Mouse (Mus musculus): ENCODE data around the gene Hsd3b7. TPM values are rescaled to one million over a fixed set of nuclear protein-coding genes. Genes with fewer than 3 reads are reported as not detected.
"Not testable (repeated sequence)": the region's sequence is repeated elsewhere in the genome, so short reads cannot be mapped to it uniquely, and the experiment has no call there.

The Hsd3b7 gene
- polyA plus RNA-seq, 1 experiment from 2014 or later, result 10.3 TPM

GRCm38 (mm10) chr7:127820836-127821509 is 20.6 kb downstream of the Hsd3b7 start:
- ATAC-seq, result no peak
- Histone ChIP-seq H3K4me2 (ENCODE audit: low read length) (no peak overlapping the region), H3K9ac (ENCODE audit: low read depth, low read length) (no peak overlapping the region), H3K4me3 (ENCODE audit: low read depth, low read length) (no peak overlapping the region), H3K4me1 (ENCODE audit: control insufficient read depth, insufficient read depth, low read length) (peaks cover 26% of the 10 kb centered on the region), H3K9me3 (replicated peaks; ENCODE audit: control insufficient read depth, low read length, poor library complexity, severe bottlenecking) (no peaks in the 10 kb centered on the region), H3K36me3 (ENCODE audit: control insufficient read depth, insufficient read depth, low read length) (no peaks in the 10 kb centered on the region), H3K27ac (ENCODE audit: low read length) (no peak overlapping the region), H3K27me3 (ENCODE audit: control insufficient read depth, insufficient read depth, low read depth, low read length) (no peaks in the 10 kb centered on the region)
- 79% methylated on average over 12 of the region's 13 CpGs for WGBS

- Histone ChIP-seq H3K27ac (ENCODE audit: low read length) (no peak overlapping the region), H3K4me2 (ENCODE audit: low read length) (peak overlapping the region; percentile 89; the same call in 1 of the 2 replicates), H3K36me3 (ENCODE audit: control insufficient read depth, insufficient read depth, low read length) (no peaks in the 10 kb centered on the region), H3K9me3 (replicated peaks; ENCODE audit: control insufficient read depth, low read length, poor library complexity, severe bottlenecking) (no peaks in the 10 kb centered on the region), H3K4me3 (ENCODE audit: low read depth, low read length) (no peak overlapping the region), H3K9ac (ENCODE audit: low read depth, low read length) (no peak overlapping the region), H3K27me3 (ENCODE audit: control insufficient read depth, insufficient read depth, low read depth, low read length) (no peaks in the 10 kb centered on the region), H3K4me1 (ENCODE audit: control insufficient read depth, insufficient read depth, low read length) (peaks cover 26% of the 10 kb centered on the region)
- WGBS, result 90% methylated on average over 3 of the region's 3 CpGs
- ATAC-seq, result no peak
Measured at GRCm38 (mm10) chr7:127822494-127822893, 22.1 kb downstream of the Hsd3b7 start.

- H3K4me3 ChIP-seq (ENCODE audit: low read depth, low read length), result peak overlapping the region; percentile 85
- H3K36me3 ChIP-seq (ENCODE audit: control insufficient read depth, insufficient read depth, low read length), result no peaks in the 10 kb centered on the region
- peak overlapping the region; percentile 98 for H3K9ac ChIP-seq (ENCODE audit: low read depth, low read length)
- ATAC-seq, result peak; percentile 33
- H3K27me3 ChIP-seq (ENCODE audit: control insufficient read depth, insufficient read depth, low read depth, low read length), result no peaks in the 10 kb centered on the region
- 53% methylated on average over 11 of the region's 11 CpGs for whole genome bisulfite sequencing
- H3K27ac ChIP-seq (ENCODE audit: low read length), result peak overlapping the region; percentile 91
- no peaks in the 10 kb centered on the region for H3K9me3 ChIP-seq (replicated peaks; ENCODE audit: control insufficient read depth, low read length, poor library complexity, severe bottlenecking)
- peak overlapping the region; percentile 89 for H3K4me2 ChIP-seq (ENCODE audit: low read length)
- peaks cover 26% of the 10 kb centered on the region for H3K4me1 ChIP-seq (ENCODE audit: control insufficient read depth, insufficient read depth, low read length)
Measured at GRCm38 (mm10) chr7:127823236-127824171, 23.1 kb downstream of the Hsd3b7 start.

- peak within 1 kb of the TSS; percentile 85 for H3K4me3 ChIP-seq (ENCODE audit: low read depth, low read length)
- peaks cover 26% of the 10 kb centered on the region for H3K4me1 ChIP-seq (ENCODE audit: control insufficient read depth, insufficient read depth, low read length)
- 3% methylated on average over 32 of the region's 38 CpGs for WGBS
- ATAC-seq, result peak; percentile 91
- no peaks in the 10 kb centered on the region for H3K27me3 ChIP-seq (ENCODE audit: control insufficient read depth, insufficient read depth, low read depth, low read length)
- no peaks in the 10 kb centered on the region for H3K9me3 ChIP-seq (replicated peaks; ENCODE audit: control insufficient read depth, low read length, poor library complexity, severe bottlenecking)
- H3K27ac ChIP-seq (ENCODE audit: low read length), result peak within 1 kb of the TSS; percentile 91
- H3K9ac ChIP-seq (ENCODE audit: low read depth, low read length), result peak within 1 kb of the TSS; percentile 98
- H3K4me2 ChIP-seq (ENCODE audit: low read length), result peak within 1 kb of the TSS; percentile 89
- H3K36me3 ChIP-seq (ENCODE audit: control insufficient read depth, insufficient read depth, low read length), result no peaks in the 10 kb centered on the region
Measured at GRCm38 (mm10) chr7:127824176-127824871, 23.9 kb downstream of the Hsd3b7 start, which contains the start of the genes Stx4a and Stx1b. Stx4a (plus strand) TSS chr7:127824294. Stx1b (minus strand) TSS chr7:127824549.

GRCm38 (mm10) chr7:127835550-127835949 is 35.1 kb downstream of the Hsd3b7 start:
- WGBS, result 77% methylated on average over 2 of the region's 2 CpGs
- ATAC-seq, result no peak

GRCm38 (mm10) chr7:127837473-127837872 is 37.1 kb downstream of the Hsd3b7 start:
- no peak overlapping the region for H3K4me3 ChIP-seq (ENCODE audit: low read depth, low read length)
- 84% methylated on average over 5 of the region's 5 CpGs for WGBS
- no peaks in the 10 kb centered on the region for H3K27me3 ChIP-seq (ENCODE audit: control insufficient read depth, insufficient read depth, low read depth, low read length)
- no peaks in the 10 kb centered on the region for H3K9me3 ChIP-seq (replicated peaks; ENCODE audit: control insufficient read depth, low read length, poor library complexity, severe bottlenecking)
- H3K27ac ChIP-seq (ENCODE audit: low read length), result no peak overlapping the region
- H3K4me1 ChIP-seq (ENCODE audit: control insufficient read depth, insufficient read depth, low read length), result peaks cover 8% of the 10 kb centered on the region; the same call in 1 of the 2 replicates
- ATAC-seq, result no peak
- H3K4me2 ChIP-seq (ENCODE audit: low read length), result no peak overlapping the region
- no peaks in the 10 kb centered on the region for H3K36me3 ChIP-seq (ENCODE audit: control insufficient read depth, insufficient read depth, low read length)
- H3K9ac ChIP-seq (ENCODE audit: low read depth, low read length), result no peak overlapping the region

More at GRCm38 (mm10) chr7:127835550-127835949, 35.1 kb downstream of the Hsd3b7 start:
- no peaks in the 10 kb centered on the region for H3K27me3 ChIP-seq (ENCODE audit: control insufficient read depth, insufficient read depth, low read depth, low read length)
- no peak overlapping the region for H3K4me2 ChIP-seq (ENCODE audit: low read length)
- no peaks in the 10 kb centered on the region for H3K9me3 ChIP-seq (replicated peaks; ENCODE audit: control insufficient read depth, low read length, poor library complexity, severe bottlenecking)
- no peaks in the 10 kb centered on the region for H3K36me3 ChIP-seq (ENCODE audit: control insufficient read depth, insufficient read depth, low read length)
- H3K4me3 ChIP-seq (ENCODE audit: low read depth, low read length), result no peak overlapping the region
- H3K4me1 ChIP-seq (ENCODE audit: control insufficient read depth, insufficient read depth, low read length), result peaks cover 5% of the 10 kb centered on the region; the same call in 1 of the 2 replicates
- H3K27ac ChIP-seq (ENCODE audit: low read length), result no peak overlapping the region
- H3K9ac ChIP-seq (ENCODE audit: low read depth, low read length), result no peak overlapping the region

- 73% methylated on average over 4 of the region's 4 CpGs for WGBS
- not testable (repeated sequence) for H3K27me3 ChIP-seq (ENCODE audit: control insufficient read depth, insufficient read depth, low read depth, low read length); ATAC-seq
Measured at GRCm38 (mm10) chr7:127837878-127838277, 37.5 kb downstream of the Hsd3b7 start.

GRCm38 (mm10) chr7:127840031-127840430 is 39.6 kb downstream of the Hsd3b7 start:
- H3K27ac ChIP-seq (ENCODE audit: low read length); H3K27me3 ChIP-seq (ENCODE audit: control insufficient read depth, insufficient read depth, low read depth, low read length); ATAC-seq; H3K9me3 ChIP-seq (replicated peaks; ENCODE audit: control insufficient read depth, low read length, poor library complexity, severe bottlenecking); H3K4me2 ChIP-seq (ENCODE audit: low read length); H3K36me3 ChIP-seq (ENCODE audit: control insufficient read depth, insufficient read depth, low read length); H3K4me3 ChIP-seq (ENCODE audit: low read depth, low read length); H3K9ac ChIP-seq (ENCODE audit: low read depth, low read length): not testable (repeated sequence)
- peaks cover 14% of the 10 kb centered on the region; the same call in 1 of the 2 replicates for H3K4me1 ChIP-seq (ENCODE audit: control insufficient read depth, insufficient read depth, low read length)
- WGBS, result 84% methylated on average over 2 of the region's 2 CpGs

More at GRCm38 (mm10) chr7:127837878-127838277, 37.5 kb downstream of the Hsd3b7 start:
- H3K36me3 ChIP-seq (ENCODE audit: control insufficient read depth, insufficient read depth, low read length); H3K27ac ChIP-seq (ENCODE audit: low read length); H3K9ac ChIP-seq (ENCODE audit: low read depth, low read length); H3K9me3 ChIP-seq (replicated peaks; ENCODE audit: control insufficient read depth, low read length, poor library complexity, severe bottlenecking); H3K4me3 ChIP-seq (ENCODE audit: low read depth, low read length); H3K4me2 ChIP-seq (ENCODE audit: low read length): not testable (repeated sequence)
- peaks cover 12% of the 10 kb centered on the region; the same call in 1 of the 2 replicates for H3K4me1 ChIP-seq (ENCODE audit: control insufficient read depth, insufficient read depth, low read length)

Measured in midbrain, embryonic 16.5 days (tissue).